Mouse (Mus musculus): Measurements from ENCODE around the gene Synj2bp.

- TF ChIP-seq CTCF (IDR thresholded peaks at IDR 0.05): no peak
- TF ChIP-seq EP300 (IDR thresholded peaks at IDR 0.05): no peak
Measured at GRCm38 (mm10) chr12:81547163-81547562, 14.5 kb upstream of the Synj2bp start.

Measured in lung, postnatal 0 days (tissue).